Mouse (Mus musculus) fat pad, adult 2 months (tissue): ENCODE measurements around the gene Dmd.

Experiments
- DNase-seq: peaks from one replicate; pipeline ENCODE4 v3.0.0-alpha.2; 2011; ENCODE audit warnings: low read depth, low spot score; ENCODE audit errors: extremely low read depth

The Dmd gene

GRCm38 (mm10) chrX:85046631-85047030 is 2098.0 kb downstream of the Dmd start:
- no peak for DNase-seq

GRCm38 (mm10) chrX:85048141-85049110 is 2099.8 kb downstream of the Dmd start:
- DNase-seq = no peak

DNA sequence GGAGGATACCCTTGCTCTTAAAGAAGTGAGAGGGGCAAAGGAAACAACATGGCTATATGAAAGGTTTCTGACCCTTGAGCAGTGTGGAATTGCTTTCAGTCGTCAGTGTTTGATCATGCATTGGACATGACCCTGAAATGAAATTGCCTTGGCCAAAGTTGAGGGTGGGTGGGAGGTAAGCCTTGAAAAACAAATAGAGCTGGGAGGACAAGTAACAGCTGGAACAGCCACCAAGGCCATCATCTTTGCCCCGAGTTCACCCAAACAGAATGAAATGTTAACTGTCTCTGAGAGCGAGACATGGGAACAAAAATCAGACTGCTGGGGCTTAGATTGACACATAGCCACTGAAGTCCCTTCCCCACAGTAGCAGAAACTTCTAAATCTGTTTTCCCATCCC is 2100.9 kb downstream of the Dmd start:
- DNase-seq = no peak

DNA sequence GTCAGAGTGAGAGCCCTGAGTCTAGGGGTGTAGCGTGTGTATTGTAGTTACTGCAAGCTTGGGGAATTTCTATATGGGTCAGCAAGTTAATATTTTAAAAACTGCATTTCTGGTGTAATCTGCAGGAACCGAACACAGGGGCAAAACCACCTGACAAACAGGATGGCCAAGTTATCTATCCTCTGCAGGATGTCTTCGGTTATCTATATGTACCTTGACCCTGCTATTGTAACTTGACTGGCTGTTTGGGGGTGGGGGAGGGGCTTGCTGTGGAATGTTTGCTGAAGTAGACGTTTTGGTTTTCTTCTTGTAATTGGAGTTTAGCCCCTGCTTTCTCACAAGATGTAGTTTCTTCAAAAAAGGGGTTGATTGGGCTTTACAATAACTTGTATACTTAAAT is 2124.9 kb downstream of the Dmd start:
- no peak for DNase-seq

- DNase-seq = no peak
Observed at GRCm38 (mm10) chrX:85076845-85077244, 2128.2 kb downstream of the Dmd start.

DNA sequence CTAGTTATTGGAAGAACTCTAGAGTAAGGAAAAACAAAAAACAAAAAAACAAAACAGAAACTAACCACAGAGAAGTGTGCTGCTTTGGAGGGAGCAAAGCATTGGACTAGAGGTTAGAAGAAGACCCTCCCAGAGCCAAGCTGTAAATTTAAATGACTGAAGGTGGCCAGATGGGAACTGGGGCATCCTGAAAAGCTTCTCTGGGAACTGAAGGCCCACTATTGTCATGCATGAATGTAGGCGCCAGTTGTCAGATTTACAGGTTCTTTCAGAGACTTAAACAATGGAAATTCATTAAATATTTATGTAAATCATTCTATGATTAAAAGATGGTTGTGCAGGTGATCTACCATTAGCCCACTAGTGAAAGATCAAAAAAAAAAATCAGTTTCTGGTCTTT is 2128.9 kb downstream of the Dmd start:
- no peak for DNase-seq

DNA sequence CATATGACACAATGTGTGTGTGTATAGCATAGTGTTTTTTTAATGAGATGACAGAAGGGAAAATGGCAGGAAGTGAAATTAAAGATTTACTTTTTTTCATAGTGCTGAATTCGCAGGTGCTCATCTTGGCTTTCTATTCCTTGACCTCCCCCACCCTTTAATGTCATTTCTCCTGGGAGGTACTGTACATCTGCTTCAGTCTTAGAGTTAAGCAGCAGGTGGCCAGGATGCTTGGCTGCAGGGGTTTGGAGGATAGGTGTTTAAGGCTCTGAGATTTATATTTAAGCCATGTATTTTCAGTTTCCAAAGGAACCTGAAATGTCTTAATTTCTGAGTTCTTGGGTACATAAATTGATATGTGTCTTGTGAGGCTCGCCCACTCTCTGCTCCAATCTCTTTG is 2130.5 kb downstream of the Dmd start:
- no peak for DNase-seq

- DNase-seq = no peak
Observed at GRCm38 (mm10) chrX:85084237-85085153, 2135.8 kb downstream of the Dmd start.

GRCm38 (mm10) chrX:85089506-85089905 is 2140.8 kb downstream of the Dmd start:
- no peak for DNase-seq

- DNase-seq = no peak
Observed at GRCm38 (mm10) chrX:85093354-85093753, 2144.7 kb downstream of the Dmd start.

DNA sequence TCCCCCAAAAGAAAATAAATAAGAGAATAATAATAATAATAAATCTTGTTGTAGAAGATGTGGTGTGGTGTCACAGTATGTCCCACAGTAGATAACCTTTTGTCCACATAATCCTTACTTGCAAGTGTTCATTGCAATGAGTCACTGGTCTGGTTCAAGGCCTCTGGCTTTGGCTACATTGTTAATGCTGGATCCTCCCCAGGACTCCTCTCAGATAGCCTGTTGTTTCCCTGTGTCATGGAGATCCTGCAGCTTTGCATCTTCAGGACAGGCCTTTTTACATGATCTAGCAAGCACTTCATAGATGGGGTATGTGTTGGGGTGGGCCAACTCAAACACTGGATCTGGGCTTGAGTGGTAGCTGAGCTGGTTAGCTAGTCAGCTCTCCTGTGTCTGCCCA is 2150.0 kb downstream of the Dmd start:
- DNase-seq = no peak

DNA sequence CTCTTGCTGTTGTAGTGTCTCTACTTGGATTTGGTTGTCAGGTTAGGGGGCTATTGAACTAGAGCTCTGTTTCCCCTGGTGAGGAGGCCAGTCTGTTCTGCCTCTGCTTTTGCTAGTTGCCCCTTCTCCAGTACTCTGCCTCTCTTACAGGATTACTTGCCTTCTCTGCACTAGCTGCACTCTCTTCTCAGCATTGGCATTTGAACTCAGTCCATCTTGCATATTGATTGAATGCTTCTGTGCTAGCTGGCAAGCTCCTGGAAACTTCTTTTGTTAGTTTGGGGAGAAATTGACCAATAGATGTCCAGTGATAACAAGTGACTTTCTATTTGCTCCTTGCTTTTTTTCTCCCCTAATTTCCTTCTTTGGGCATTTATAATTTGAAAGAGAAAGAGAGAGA is 2163.7 kb downstream of the Dmd start:
- no peak for DNase-seq

DNA sequence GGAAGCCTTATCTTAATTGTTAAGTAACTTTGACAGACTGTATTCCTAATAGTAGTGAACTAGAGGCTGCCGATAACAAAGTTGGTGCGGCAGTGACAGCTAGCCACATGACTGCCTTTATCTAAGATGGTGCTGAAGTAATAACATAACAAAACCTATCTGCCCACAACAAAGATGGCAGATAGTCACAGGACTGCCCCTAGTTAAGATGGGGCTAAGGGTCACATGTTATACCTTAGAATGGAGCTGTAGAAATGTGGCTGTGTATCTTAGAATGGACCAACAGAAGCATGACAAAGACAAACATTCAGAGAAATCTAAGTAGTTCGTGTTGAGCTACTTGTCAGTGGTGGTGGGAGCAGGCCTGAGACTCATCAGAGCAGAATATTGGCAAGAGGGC is 2184.0 kb downstream of the Dmd start:
- DNase-seq = no peak

- DNase-seq = no peak
Observed at GRCm38 (mm10) chrX:85137293-85137692, 2188.6 kb downstream of the Dmd start.

- no peak for DNase-seq
Observed at GRCm38 (mm10) chrX:85171264-85171663, 2222.6 kb downstream of the Dmd start.

- DNase-seq = no peak
Observed at GRCm38 (mm10) chrX:85187565-85187964, 2238.9 kb downstream of the Dmd start.

DNA sequence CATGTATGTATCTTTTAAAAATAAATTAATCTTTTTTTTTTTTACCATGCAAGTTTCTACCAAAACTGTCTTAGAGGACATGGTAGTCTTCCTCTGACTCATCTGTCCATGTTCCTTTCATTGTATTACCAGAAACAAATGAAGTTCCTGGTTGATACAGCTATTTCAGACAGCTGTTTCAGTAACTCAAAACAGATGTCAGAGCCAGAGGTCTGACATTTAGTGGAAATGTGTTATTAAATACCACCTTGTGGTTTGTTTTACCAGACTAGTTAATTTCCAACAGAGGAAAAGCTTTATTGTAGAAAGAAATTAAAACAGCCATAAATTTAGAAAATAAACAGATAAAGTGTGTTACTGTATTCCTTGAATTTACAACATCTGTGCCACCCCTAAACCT is 2245.2 kb downstream of the Dmd start:
- no peak for DNase-seq

DNA sequence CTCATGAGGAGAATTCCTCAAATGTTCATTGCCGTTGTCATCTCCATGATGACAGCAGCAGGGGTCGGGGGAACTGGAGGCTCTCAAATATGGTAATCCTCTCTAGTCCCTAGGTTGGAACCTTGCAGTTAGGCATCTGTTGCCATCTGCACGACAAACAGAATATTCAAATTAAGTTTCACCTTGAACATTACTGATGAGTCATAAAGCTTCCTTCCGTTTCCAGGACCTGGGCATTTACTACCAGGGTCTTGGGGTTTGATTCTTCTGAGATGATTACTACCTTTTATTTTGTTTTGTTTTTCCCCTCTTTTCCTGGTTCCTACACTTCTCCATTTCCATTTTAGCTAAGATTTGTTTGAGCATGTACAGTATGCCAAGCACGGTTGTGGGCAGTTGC is 2249.0 kb downstream of the Dmd start:
- no peak for DNase-seq

DNA sequence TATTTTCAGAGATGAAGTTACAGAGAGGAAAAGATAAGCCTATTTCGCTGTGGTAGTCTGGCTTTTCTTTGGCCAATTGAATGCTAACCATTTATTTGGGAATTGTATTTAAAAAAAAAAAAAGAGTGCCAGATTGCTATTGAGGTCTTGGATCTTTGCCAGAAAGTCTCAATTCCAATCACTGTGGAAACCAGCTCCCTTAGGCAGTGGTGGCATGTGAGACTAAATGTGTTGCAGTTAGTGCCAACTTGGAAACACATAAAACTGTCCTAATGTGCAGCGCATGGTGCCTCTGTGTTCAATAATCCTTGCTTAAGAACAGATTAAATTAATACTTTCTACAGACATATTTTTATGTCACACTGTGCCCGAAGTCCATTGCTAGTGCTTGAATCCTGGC is 2250.7 kb downstream of the Dmd start:
- DNase-seq = peak; percentile 0

DNA sequence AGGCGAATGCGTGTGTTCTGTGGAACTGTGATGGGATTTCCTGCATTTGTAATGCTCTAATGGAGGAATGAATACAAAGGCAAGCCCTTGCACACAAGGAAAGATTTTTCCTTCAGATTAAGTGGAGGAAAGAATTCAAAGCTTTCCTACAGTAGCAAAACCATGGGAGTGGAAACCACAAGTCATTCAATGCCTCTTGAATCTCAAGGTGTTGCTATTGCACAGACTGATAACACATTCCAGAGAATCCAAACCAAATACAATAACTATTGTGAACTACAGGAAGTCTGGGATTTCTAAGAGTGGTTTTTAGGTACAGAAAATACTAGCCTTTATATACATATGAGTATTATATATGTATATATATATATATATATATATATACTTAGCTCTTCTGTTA is 2258.3 kb downstream of the Dmd start:
- DNase-seq = no peak

DNA sequence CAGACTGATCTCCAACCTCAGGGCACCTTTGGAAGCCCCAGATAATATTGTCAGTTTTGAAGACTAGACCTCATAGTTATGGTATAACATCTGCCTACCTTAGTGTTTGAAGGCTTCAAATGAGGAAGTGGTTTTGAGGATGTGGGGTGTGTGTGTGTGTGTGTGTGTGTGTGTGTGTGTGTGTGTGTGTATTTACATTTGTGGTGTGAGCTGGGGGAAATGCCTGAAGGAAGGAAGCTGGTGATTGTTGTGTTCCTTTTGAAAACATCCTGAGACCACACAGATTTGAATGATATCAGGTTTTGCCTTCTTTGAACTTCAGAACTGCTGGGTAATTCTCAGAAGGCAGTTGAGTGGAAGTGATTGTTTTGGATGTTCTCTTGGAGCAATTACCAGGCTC is 2278.2 kb downstream of the Dmd start:
- DNase-seq = no peak

DNA sequence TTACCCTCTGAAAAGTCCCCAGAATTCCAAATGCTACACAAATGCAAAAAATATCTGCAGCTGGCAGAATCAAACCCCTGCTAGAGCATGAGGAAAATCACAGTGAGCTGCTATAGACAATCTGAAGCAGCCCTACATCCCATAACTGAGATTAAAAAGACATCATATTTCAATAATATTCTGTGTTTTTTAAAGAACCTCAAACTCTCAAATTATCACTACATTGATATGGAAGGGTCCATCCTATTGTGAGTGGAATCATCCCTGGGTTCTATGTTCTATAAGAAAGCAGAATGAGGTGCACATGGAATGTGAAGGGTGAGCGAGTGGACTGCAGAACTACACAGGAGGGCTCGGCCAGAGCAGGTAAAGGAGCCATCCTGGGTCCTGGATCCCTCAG is 2300.7 kb downstream of the Dmd start, which contains the start of gene Fthl17a:
Fthl17a (plus strand) TSS at position 301 of the 400 bp plus-strand sequence.
- no peak for DNase-seq
